Mouse (Mus musculus): ENCODE data around the gene Olfr301. TPM values are rescaled to one million over a fixed set of nuclear protein-coding genes. Genes with fewer than 3 reads are reported as not detected.

Olfr301 gene
- total RNA-seq (2015) (not detected in 2 replicates), total RNA-seq (2017) (not detected in 2 replicates)

DNA sequence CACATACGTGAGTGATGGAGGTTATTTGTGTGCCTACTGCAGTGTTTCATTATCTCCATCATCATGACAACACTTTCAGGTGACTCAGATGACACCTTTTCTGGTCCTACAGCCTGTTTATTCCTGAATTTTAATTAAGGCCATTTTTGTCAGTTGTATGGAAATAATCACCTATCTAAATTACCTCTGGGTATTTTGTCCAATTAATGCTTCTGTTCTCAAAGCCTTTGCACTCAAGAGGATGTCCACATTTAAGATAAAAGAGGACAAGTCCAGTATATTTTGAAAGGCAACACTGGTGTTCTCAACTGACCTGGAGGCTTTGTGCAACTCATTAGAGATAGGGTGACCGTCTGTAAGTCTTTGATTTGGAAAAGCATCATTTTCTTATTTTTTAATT, at the start of gene Olfr301:
Gene Olfr301, plus strand, starts transcription at position 301 of the 400 bp plus-strand sequence.
- ATAC-seq (ENCODE audit: poor library complexity, severe bottlenecking), result no peak

DNA sequence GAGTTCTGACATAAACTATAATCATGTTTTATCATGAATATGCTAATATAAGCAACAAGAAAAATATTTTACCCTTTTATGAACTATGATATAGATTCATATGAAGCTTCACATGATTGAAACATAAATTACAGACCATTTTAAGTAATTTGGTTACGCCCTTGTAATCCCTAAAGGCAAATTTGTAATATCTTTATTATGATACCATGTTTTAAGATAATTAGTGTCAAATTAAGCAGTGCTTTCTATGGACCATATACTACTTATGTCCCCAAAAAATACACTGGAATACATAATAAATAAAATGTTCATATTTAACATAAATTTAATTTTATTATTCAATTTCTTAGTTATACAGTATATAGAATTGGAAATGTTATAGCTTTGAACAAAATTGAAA, 36.8 kb upstream of the Olfr301 start, which contains the start of gene Olfr305:
Gene Olfr305, minus strand, starts transcription at position 101 of the 400 bp plus-strand sequence.
- ATAC-seq (ENCODE audit: poor library complexity, severe bottlenecking), result no peak

DNA sequence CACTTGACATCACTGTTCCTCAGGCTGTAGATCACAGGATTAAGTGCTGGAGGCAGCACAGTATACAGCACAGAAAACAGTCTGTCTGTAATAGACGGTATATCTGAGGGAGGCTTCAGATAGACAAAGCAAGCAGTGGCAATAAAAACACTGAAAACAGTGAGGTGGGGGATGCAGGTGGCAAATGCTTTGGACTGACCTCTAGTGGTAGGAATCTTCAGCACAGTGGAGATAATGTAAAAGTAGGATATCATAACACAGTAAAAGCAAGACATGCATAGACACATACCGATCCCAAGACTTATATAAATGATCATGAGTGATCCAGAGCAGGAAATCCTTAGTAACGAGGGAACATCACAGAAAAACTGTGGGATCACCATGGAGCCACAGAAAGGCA, 17.9 kb upstream of the Olfr301 start:
- ATAC-seq (ENCODE audit: poor library complexity, severe bottlenecking), result no peak

- ATAC-seq (ENCODE audit: poor library complexity, severe bottlenecking), result no peak
Measured at GRCm38 (mm10) chr7:86386558-86386957, 17.1 kb upstream of the Olfr301 start, which contains the start of gene Olfr304. Gene Olfr304, minus strand, starts transcription at chr7:86386658.

- ATAC-seq (ENCODE audit: poor library complexity, severe bottlenecking), result no peak
Measured at GRCm38 (mm10) chr7:86397689-86398088, 6.0 kb upstream of the Olfr301 start, which contains the start of gene Olfr303. Gene Olfr303, minus strand, starts transcription at chr7:86397789.

GRCm38 (mm10) chr7:86459621-86460020, 56.0 kb downstream of the Olfr301 start, which contains the start of gene Olfr299:
Gene Olfr299, plus strand, starts transcription at chr7:86459921.
- ATAC-seq (ENCODE audit: poor library complexity, severe bottlenecking), result no peak

Other genes with a start within 250 kb of the Olfr301 start
- gene Vmn2r75, start 232.1 kb upstream of the Olfr301 start, total RNA-seq (2015), result not detected in 2 replicates
- not detected in 2 replicates for gene Vmn2r75, start 232.1 kb upstream of the Olfr301 start, total RNA-seq (2017)
- not detected in 2 replicates for gene Vmn2r76, start 157.5 kb upstream of the Olfr301 start, total RNA-seq (2015)
- under 0.01 TPM in 1 of 2 replicates, not detected in the other for gene Vmn2r76, start 157.5 kb upstream of the Olfr301 start, total RNA-seq (2017)
- gene Olfr310, start 126.7 kb upstream of the Olfr301 start, total RNA-seq (2015), result not detected in 2 replicates
- gene Olfr310, start 126.7 kb upstream of the Olfr301 start, total RNA-seq (2017), result not detected in 2 replicates
- gene Olfr309, start 90.1 kb upstream of the Olfr301 start, total RNA-seq (2015), result not detected in 2 replicates
- gene Olfr309, start 90.1 kb upstream of the Olfr301 start, total RNA-seq (2017), result not detected in 2 replicates
- gene Olfr308, start 78.2 kb upstream of the Olfr301 start, total RNA-seq (2015), result not detected in 2 replicates
- gene Olfr308, start 78.2 kb upstream of the Olfr301 start, total RNA-seq (2017), result not detected in 2 replicates
- gene Olfr307, start 66.3 kb upstream of the Olfr301 start, total RNA-seq (2015), result not detected in 2 replicates
- gene Olfr307, start 66.3 kb upstream of the Olfr301 start, total RNA-seq (2017), result not detected in 2 replicates
- gene Olfr305, start 36.9 kb upstream of the Olfr301 start, total RNA-seq (2015), result not detected in 2 replicates
- gene Olfr305, start 36.9 kb upstream of the Olfr301 start, total RNA-seq (2017), result not detected in 2 replicates
- not detected in 2 replicates for gene Olfr304, start 17.2 kb upstream of the Olfr301 start, total RNA-seq (2015)
- not detected in 2 replicates for gene Olfr304, start 17.2 kb upstream of the Olfr301 start, total RNA-seq (2017)
- not detected in 2 replicates for gene Olfr303, start 6.1 kb upstream of the Olfr301 start, total RNA-seq (2015)
- gene Olfr303, start 6.1 kb upstream of the Olfr301 start, total RNA-seq (2017), result not detected in 2 replicates
- not detected in 2 replicates for gene Olfr299, start 56.1 kb downstream of the Olfr301 start, total RNA-seq (2015)
- not detected in 2 replicates for gene Olfr299, start 56.1 kb downstream of the Olfr301 start, total RNA-seq (2017)
- not detected in 2 replicates for gene Olfr298, start 88.6 kb downstream of the Olfr301 start, total RNA-seq (2015)
- not detected in 2 replicates for gene Olfr298, start 88.6 kb downstream of the Olfr301 start, total RNA-seq (2017)
- gene Olfr297, start 116.1 kb downstream of the Olfr301 start, total RNA-seq (2015), result not detected in 2 replicates
- not detected in 2 replicates for gene Olfr297, start 116.1 kb downstream of the Olfr301 start, total RNA-seq (2017)
- gene Olfr295, start 180.0 kb downstream of the Olfr301 start, total RNA-seq (2015), result not detected in 2 replicates
- not detected in 2 replicates for gene Olfr295, start 180.0 kb downstream of the Olfr301 start, total RNA-seq (2017)
- not detected in 2 replicates for gene Olfr294, start 212.8 kb downstream of the Olfr301 start, total RNA-seq (2015)
- not detected in 2 replicates for gene Olfr294, start 212.8 kb downstream of the Olfr301 start, total RNA-seq (2017)
- not detected in 2 replicates for gene Olfr293, start 245.2 kb downstream of the Olfr301 start, total RNA-seq (2015)
- gene Olfr293, start 245.2 kb downstream of the Olfr301 start, total RNA-seq (2017), result not detected in 2 replicates

Measured in megakaryocyte, adult 5-6 weeks (primary cell).